Mouse (Mus musculus) hindbrain, embryonic 11.5 days (tissue): ENCODE results near the gene Serpinf1. TPM values are rescaled to one million over a fixed set of nuclear protein-coding genes. Genes with fewer than 3 reads are reported as not detected.
"Not testable (repeated sequence)": the region's sequence is repeated elsewhere in the genome, so short reads cannot be mapped to it uniquely, and the experiment has no call there.

Experiments used
- ATAC-seq: fragments of 200-750 bp; cut with Nextera tagmentation; 2 replicates; pipeline ENCODE4 v1.8.0; 2017; ENCODE audit warnings: mild to moderate bottlenecking, moderate TSS enrichment, moderate library complexity; ENCODE audit not compliant: low FRiP score
- DNase-seq: peaks from one replicate; pipeline ENCODE4 v3.0.0-alpha.2; 2015; ENCODE audit warnings: low spot score
- H3K27ac ChIP-seq: fragments of 300-500 bp; sonication (generic); 2 replicates; pipeline ENCODE4 v1.5.1; 2014; ENCODE audit warnings: mild to moderate bottlenecking, low read depth, low read length
- H3K27me3 ChIP-seq: fragments of 300-500 bp; sonication (generic); 2 replicates; pipeline ENCODE4 v1.6.1; 2014; ENCODE audit warnings: mild to moderate bottlenecking, low read length, moderate library complexity, mixed read lengths; ENCODE audit not compliant: control insufficient read depth, insufficient read depth
- H3K36me3 ChIP-seq: fragments of 300-500 bp; sonication (generic); 2 replicates; pipeline ENCODE4 v1.6.1; 2014; ENCODE audit warnings: mild to moderate bottlenecking, low read length, moderate library complexity, mixed read lengths; ENCODE audit not compliant: control insufficient read depth, insufficient read depth
- H3K4me1 ChIP-seq: fragments of 300-500 bp; sonication (generic); replicated peaks from 2 replicates; pipeline ENCODE4 v1.6.1; 2014; ENCODE audit warnings: low read length, mixed read lengths; ENCODE audit not compliant: control insufficient read depth, insufficient read depth
- H3K4me2 ChIP-seq: fragments of 300-500 bp; sonication (generic); replicated peaks from 2 replicates; pipeline ENCODE4 v1.6.1; 2014; ENCODE audit warnings: mild to moderate bottlenecking, low read depth, low read length
- H3K4me3 ChIP-seq: fragments of 300-500 bp; sonication (generic); 2 replicates; pipeline ENCODE4 v1.5.1; 2014; ENCODE audit warnings: low read depth, low read length
- H3K9ac ChIP-seq: fragments of 300-500 bp; sonication (generic); 2 replicates; pipeline ENCODE4 v1.6.1; 2014; ENCODE audit warnings: low read depth, low read length
- H3K9me3 ChIP-seq: fragments of 300-500 bp; sonication (generic); 2 replicates; pipeline ENCODE4 v1.6.1; 2016; ENCODE audit warnings: low read length; ENCODE audit not compliant: control insufficient read depth
- WGBS: fragments of 180-500 bp; shearing (Covaris S2); extraction: QIAGEN DNeasy Blood & Tissue Kit; methylation state at CpG from one replicate; pipeline ENCODE4 v1.1.7; 2014; 5-methylcytosine and 5-hydroxymethylcytosine counted together
- polyA plus RNA-seq: library from polyadenylated mRNA; unstranded; fragments of >200 nt; fragmentation: Nextera tagmentation; extraction: Ambion mirVana; gene quantifications from 2 replicates; pipeline ENCODE4 v1.2.1, GENCODE M21; 2014

The Serpinf1 gene
- polyA plus RNA-seq, 1 experiment from 2014 or later, result 90.5 TPM

GRCm38 (mm10) chr11:75403301-75404052 lies 19.0 kb downstream of the Serpinf1 start:
- Histone ChIP-seq H3K4me1 (no peaks in the 10 kb centered on the region), H3K9me3 (no peaks in the 10 kb centered on the region), H3K4me3 (no peak overlapping the region), H3K36me3 (no peaks in the 10 kb centered on the region), H3K9ac (no peak overlapping the region), H3K27me3 (no peaks in the 10 kb centered on the region), H3K27ac (no peak overlapping the region), H3K4me2 (no peak overlapping the region)
- no peak for DNase-seq
- 76% methylated on average over 6 of the region's 6 CpGs for WGBS
- ATAC-seq, result no peak

GRCm38 (mm10) chr11:75402271-75402690 lies 20.2 kb downstream of the Serpinf1 start:
- Histone ChIP-seq H3K4me2 (no peak overlapping the region), H3K27me3 (no peaks in the 10 kb centered on the region), H3K36me3 (no peaks in the 10 kb centered on the region), H3K4me1 (no peaks in the 10 kb centered on the region), H3K9ac (0 out of 2 replicates have a peak overlapping the region, but pooled peaks have one; percentile 16), H3K9me3 (no peaks in the 10 kb centered on the region), H3K4me3 (no peak overlapping the region), H3K27ac (no peak overlapping the region)
- WGBS, result 70% methylated on average over 5 of the region's 5 CpGs
- ATAC-seq (0 out of 2 replicates have a peak, but pooled peaks have one; percentile 54), DNase-seq (peak; percentile 64)

GRCm38 (mm10) chr11:75400099-75400498 lies 22.4 kb downstream of the Serpinf1 start:
- ATAC-seq, result no peak
- Histone ChIP-seq H3K36me3 (no peaks in the 10 kb centered on the region), H3K9ac (no peak overlapping the region), H3K4me1 (no peaks in the 10 kb centered on the region), H3K9me3 (no peaks in the 10 kb centered on the region), H3K4me3 (no peak overlapping the region), H3K27ac (no peak overlapping the region), H3K4me2 (no peak overlapping the region), H3K27me3 (no peaks in the 10 kb centered on the region)
- WGBS, result 73% methylated on average over 9 of the region's 9 CpGs
- DNase-seq, result no peak

GRCm38 (mm10) chr11:75399411-75399841 lies 23.1 kb downstream of the Serpinf1 start:
- ATAC-seq, result no peak
- Histone ChIP-seq H3K4me3 (no peak overlapping the region), H3K4me2 (no peak overlapping the region), H3K9ac (no peak overlapping the region), H3K9me3 (no peaks in the 10 kb centered on the region), H3K27me3 (no peaks in the 10 kb centered on the region), H3K27ac (no peak overlapping the region), H3K36me3 (no peaks in the 10 kb centered on the region), H3K4me1 (no peaks in the 10 kb centered on the region)
- WGBS, result 91% methylated on average over 11 of the region's 11 CpGs
- no peak for DNase-seq

GRCm38 (mm10) chr11:75397452-75397851 lies 25.0 kb downstream of the Serpinf1 start:
- Histone ChIP-seq H3K4me2 (no peak overlapping the region), H3K9ac (no peak overlapping the region), H3K4me3 (no peak overlapping the region), H3K4me1 (no peaks in the 10 kb centered on the region), H3K9me3 (no peaks in the 10 kb centered on the region), H3K27me3 (no peaks in the 10 kb centered on the region), H3K36me3 (no peaks in the 10 kb centered on the region), H3K27ac (no peak overlapping the region)
- ATAC-seq (no peak), DNase-seq (no peak)
- WGBS, result 86% methylated on average over 7 of the region's 7 CpGs

GRCm38 (mm10) chr11:75395611-75396010 lies 26.9 kb downstream of the Serpinf1 start:
- ATAC-seq (no peak), DNase-seq (no peak)
- H3K27me3 ChIP-seq, result no peaks in the 10 kb centered on the region
- H3K4me1 ChIP-seq, result no peaks in the 10 kb centered on the region
- H3K36me3 ChIP-seq, result no peaks in the 10 kb centered on the region
- no peak overlapping the region for H3K9ac ChIP-seq
- no peak overlapping the region for H3K4me3 ChIP-seq
- no peaks in the 10 kb centered on the region for H3K9me3 ChIP-seq
- H3K4me2 ChIP-seq, result no peak overlapping the region
- WGBS, result 88% methylated on average over 1 of the region's 1 CpGs
- H3K27ac ChIP-seq, result no peak overlapping the region

- not testable (repeated sequence) for DNase-seq, H3K9me3 ChIP-seq, H3K4me2 ChIP-seq, H3K4me3 ChIP-seq, H3K9ac ChIP-seq, H3K4me1 ChIP-seq, H3K27ac ChIP-seq, H3K36me3 ChIP-seq, ATAC-seq, H3K27me3 ChIP-seq
- 59% methylated on average over 3 of the region's 3 CpGs for WGBS
Measured at GRCm38 (mm10) chr11:75383529-75383928, 39.0 kb downstream of the Serpinf1 start.

GRCm38 (mm10) chr11:75378786-75379185 lies 43.7 kb downstream of the Serpinf1 start:
- not testable (repeated sequence) for H3K36me3 ChIP-seq, H3K4me2 ChIP-seq, ATAC-seq, H3K9ac ChIP-seq, H3K9me3 ChIP-seq, H3K27ac ChIP-seq, H3K4me1 ChIP-seq, H3K27me3 ChIP-seq, DNase-seq, H3K4me3 ChIP-seq
- WGBS, result 94% methylated on average over 2 of the region's 2 CpGs

- H3K36me3 ChIP-seq, result no peaks in the 10 kb centered on the region
Measured at GRCm38 (mm10) chr11:75377125-75377524, 45.4 kb downstream of the Serpinf1 start.

More at GRCm38 (mm10) chr11:75377125-75377524, 45.4 kb downstream of the Serpinf1 start:
- Histone ChIP-seq H3K27ac (no peak overlapping the region), H3K27me3 (no peaks in the 10 kb centered on the region), H3K9ac (no peak overlapping the region), H3K4me2 (no peak overlapping the region), H3K4me1 (no peaks in the 10 kb centered on the region), H3K9me3 (no peaks in the 10 kb centered on the region), H3K4me3 (no peak overlapping the region)
- 88% methylated on average over 1 of the region's 1 CpGs for WGBS
- no peak for DNase-seq
- no peak for ATAC-seq
